Mouse (Mus musculus) kidney, adult 2 months (tissue): ENCODE data around the gene Cdh15. TPM values are rescaled to one million over a fixed set of nuclear protein-coding genes. Genes with fewer than 3 reads are reported as not detected.

ENCODE experiments used
- DNase-seq: peaks from one replicate; pipeline ENCODE4 v3.0.0; 2021
- H3K27ac ChIP-seq: fragments of 200-500 bp; 2 replicates; pipeline ENCODE4 v1.5.1; 2012; ENCODE audit warnings: low read depth, low read length, control low read depth, inconsistent platforms; ENCODE audit not compliant: insufficient read depth
- H3K27me3 ChIP-seq: fragments of 200-500 bp; replicated peaks from 2 replicates; pipeline ENCODE4 v1.6.1; 2012; ENCODE audit warnings: mild to moderate bottlenecking, moderate library complexity, low read length, inconsistent platforms; ENCODE audit not compliant: control insufficient read depth, insufficient read depth
- H3K36me3 ChIP-seq: fragments of 200-500 bp; 2 replicates; pipeline ENCODE4 v1.6.1; 2012; ENCODE audit warnings: mild to moderate bottlenecking, moderate library complexity, low read length, inconsistent platforms; ENCODE audit not compliant: control insufficient read depth, insufficient read depth
- H3K4me1 ChIP-seq: fragments of 200-500 bp; 2 replicates; pipeline ENCODE4 v1.6.1; 2011; ENCODE audit warnings: low read length; ENCODE audit not compliant: control insufficient read depth, insufficient read depth
- H3K4me3 ChIP-seq: fragments of 200-500 bp; 2 replicates; pipeline ENCODE4 v1.5.1; 2011; ENCODE audit warnings: mild to moderate bottlenecking, low read depth, low read length, control low read depth; ENCODE audit not compliant: insufficient read depth
- CTCF ChIP-seq: fragments of 200-500 bp; conservative IDR thresholded peaks from 2 replicates; pipeline ENCODE4 v1.5.1; 2011; ENCODE audit warnings: low read depth, mild to moderate bottlenecking, control low read depth, low read length, moderate library complexity, mixed read lengths; ENCODE audit not compliant: insufficient read depth, insufficient read length
- POLR2A ChIP-seq: fragments of 200-500 bp; IDR thresholded peaks from one replicate; pipeline ENCODE4 v1.6.1; 2011; ENCODE audit warnings: low read depth, low read length, control low read depth
- WGBS: fragments of 180-500 bp; shearing (Covaris S2); methylation state at CpG from one replicate; pipeline ENCODE4 v1.1.7; 2018; 5-methylcytosine and 5-hydroxymethylcytosine counted together
- polyA plus RNA-seq: library from polyadenylated mRNA; depleted of rRNA; stranded (reverse); fragments of >200 nt; gene quantifications from 2 replicates; pipeline ENCODE4 v1.2.3, GENCODE M21; 2012; rRNA removed

Gene Cdh15
- polyA plus RNA-seq, 1 experiment = 0.11 TPM

DNA sequence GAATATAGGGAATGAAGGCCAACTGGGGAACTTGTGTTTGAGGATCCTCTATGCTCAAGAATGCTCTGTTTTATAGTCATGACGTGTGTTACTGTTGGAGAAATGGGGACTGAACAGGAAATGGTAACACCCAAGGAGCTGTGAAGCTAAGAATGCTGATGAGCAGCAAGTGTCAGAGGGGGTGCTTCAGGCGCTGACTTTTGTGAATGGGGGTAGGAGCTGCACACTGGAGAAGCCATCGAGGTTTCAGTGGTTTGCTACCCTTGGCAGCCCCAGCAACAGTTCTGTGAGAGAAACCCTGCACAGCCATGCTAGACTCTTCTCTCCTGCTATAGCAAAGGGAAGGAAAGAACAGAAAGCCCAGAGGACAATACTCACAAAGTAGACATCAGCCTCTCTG is 64.4 kb downstream of the Cdh15 start:
- Histone ChIP-seq H3K4me3 (no peak overlapping the region), H3K4me1 (no peaks in the 10 kb centered on the region), H3K36me3 (no peaks in the 10 kb centered on the region), H3K27ac (no peak overlapping the region), H3K27me3 (no peaks in the 10 kb centered on the region)
- 67% methylated on average over 3 of the region's 3 CpGs for WGBS
- no peak for DNase-seq
- TF ChIP-seq CTCF = no peak
- no peak for TF ChIP-seq POLR2A

DNA sequence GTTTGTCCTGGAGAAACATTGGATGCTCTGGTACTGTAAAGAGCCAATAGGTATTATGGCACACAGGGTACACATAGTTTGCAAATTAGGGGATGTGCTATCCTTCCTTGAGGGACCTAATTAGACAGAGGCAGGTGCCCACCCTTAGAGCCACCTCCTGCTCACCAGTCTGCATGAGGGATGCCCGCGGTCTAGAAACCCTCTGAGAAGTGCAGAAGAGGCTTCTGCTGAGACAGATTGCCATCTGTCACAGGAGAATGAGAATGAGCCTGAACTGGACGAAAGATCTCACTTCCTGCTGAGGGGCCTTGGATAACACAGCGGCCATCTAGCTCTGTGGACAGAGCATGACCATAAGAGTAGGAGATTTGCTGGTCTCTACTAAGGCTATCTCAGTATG is 65.1 kb downstream of the Cdh15 start:
- no peak for DNase-seq
- no peak for TF ChIP-seq POLR2A
- TF ChIP-seq CTCF = no peak
- Histone ChIP-seq H3K4me3 (no peak overlapping the region), H3K4me1 (peaks cover 5% of the 10 kb centered on the region; the same call in 1 of the 2 replicates), H3K36me3 (no peaks in the 10 kb centered on the region), H3K27me3 (no peaks in the 10 kb centered on the region), H3K27ac (no peak overlapping the region)
- WGBS = 85% methylated on average over 4 of the region's 4 CpGs

DNA sequence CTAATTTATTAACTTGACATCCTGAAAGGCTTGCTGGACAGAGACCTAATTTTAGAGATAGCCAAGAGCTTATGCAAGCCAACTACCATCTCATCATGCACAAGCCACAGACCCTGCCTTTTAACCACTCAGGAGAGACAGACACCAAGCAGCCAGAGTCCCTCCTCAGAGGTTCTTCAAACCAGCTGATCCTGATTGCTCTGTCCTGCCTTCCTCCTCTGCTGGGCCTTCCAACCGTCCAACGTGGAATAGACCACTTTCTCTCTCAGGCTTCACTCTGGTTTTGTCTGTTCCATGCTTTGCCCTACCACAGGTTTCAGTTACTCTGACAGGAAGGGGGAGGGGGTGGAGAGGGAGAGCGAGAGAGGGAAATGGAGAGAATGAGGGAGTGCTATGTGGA is 69.0 kb downstream of the Cdh15 start:
- H3K4me1 ChIP-seq = peaks cover 9% of the 10 kb centered on the region; the same call in 1 of the 2 replicates
- no peak for TF ChIP-seq POLR2A
- TF ChIP-seq CTCF = no peak
- no peaks in the 10 kb centered on the region for H3K27me3 ChIP-seq
- 31% methylated on average over 3 of the region's 3 CpGs for WGBS
- DNase-seq = no peak
- H3K27ac ChIP-seq = no peak overlapping the region
- H3K36me3 ChIP-seq = no peaks in the 10 kb centered on the region
- H3K4me3 ChIP-seq = no peak overlapping the region

Other genes with a start within 250 kb of the Cdh15 start
- 36.2 and 44.5 TPM in 2 replicates for gene Galns, start 236.5 kb upstream of the Cdh15 start, polyA plus RNA-seq
- 258 and 302 TPM in 2 replicates for gene Trappc2l, start 236.3 kb upstream of the Cdh15 start, polyA plus RNA-seq
- gene Pabpn1l, start 225.2 kb upstream of the Cdh15 start, polyA plus RNA-seq = 0.11 TPM in 2 replicates
- gene Cbfa2t3, start 148.9 kb upstream of the Cdh15 start, polyA plus RNA-seq = 5.5 and 6.7 TPM in 2 replicates
- 73.9 and 74.9 TPM in 2 replicates for gene Acsf3, start 72.5 kb upstream of the Cdh15 start, polyA plus RNA-seq
- 32.7 and 36.1 TPM in 2 replicates for gene Ankrd11, start 194.3 kb downstream of the Cdh15 start, polyA plus RNA-seq
- 137 and 150 TPM in 2 replicates for gene Spg7, start 215.0 kb downstream of the Cdh15 start, polyA plus RNA-seq